Mouse (Mus musculus): ENCODE measurements around the gene Auts2. TPM values are rescaled to one million over a fixed set of nuclear protein-coding genes. Genes with fewer than 3 reads are reported as not detected.

Gene Auts2
- polyA plus RNA-seq, 1 experiment: 10.4 TPM

- Histone ChIP-seq H3K27ac (ENCODE audit: insufficient read depth, low read depth, low read length) (no peak overlapping the region), H3K4me3 (ENCODE audit: low read depth, low read length) (no peak overlapping the region), H3K27me3 (ENCODE audit: control insufficient read depth, insufficient read depth, low read length) (no peaks in the 10 kb centered on the region), H3K4me1 (ENCODE audit: control insufficient read depth, insufficient read depth, insufficient read length, low read length) (no peaks in the 10 kb centered on the region), H3K36me3 (ENCODE audit: control insufficient read depth, insufficient read depth, low read length) (no peaks in the 10 kb centered on the region)
- no peak for TF ChIP-seq POLR2A (IDR thresholded peaks at IDR 0.05; ENCODE audit: low read depth, low read length)
- no peak for TF ChIP-seq CTCF (IDR thresholded peaks at IDR 0.05; ENCODE audit: extremely low read depth, insufficient read length, insufficient replicate concordance, low read depth, low read length)
- 98% methylated on average over 3 of the region's 3 CpGs for WGBS
Measured at GRCm38 (mm10) chr5:132450071-132450470, 93.1 kb downstream of the Auts2 start.

GRCm38 (mm10) chr5:132448401-132449066, 94.6 kb downstream of the Auts2 start:
- 69% methylated on average over 6 of the region's 6 CpGs for WGBS
- H3K27me3 ChIP-seq (ENCODE audit: control insufficient read depth, insufficient read depth, low read length): no peaks in the 10 kb centered on the region

GRCm38 (mm10) chr5:132445213-132445954, 97.8 kb downstream of the Auts2 start:
- Histone ChIP-seq H3K27ac (ENCODE audit: insufficient read depth, low read depth, low read length) (no peak overlapping the region), H3K4me1 (ENCODE audit: control insufficient read depth, insufficient read depth, insufficient read length, low read length) (no peaks in the 10 kb centered on the region), H3K4me3 (ENCODE audit: low read depth, low read length) (no peak overlapping the region), H3K36me3 (ENCODE audit: control insufficient read depth, insufficient read depth, low read length) (no peaks in the 10 kb centered on the region), H3K27me3 (ENCODE audit: control insufficient read depth, insufficient read depth, low read length) (no peaks in the 10 kb centered on the region)
- TF ChIP-seq POLR2A (IDR thresholded peaks at IDR 0.05; ENCODE audit: low read depth, low read length) (no peak), CTCF (IDR thresholded peaks at IDR 0.05; ENCODE audit: extremely low read depth, insufficient read length, insufficient replicate concordance, low read depth, low read length) (no peak)
- 85% methylated on average over 4 of the region's 4 CpGs for WGBS

More at GRCm38 (mm10) chr5:132448401-132449066, 94.6 kb downstream of the Auts2 start:
- TF ChIP-seq POLR2A (IDR thresholded peaks at IDR 0.05; ENCODE audit: low read depth, low read length): no peak
- no peak for TF ChIP-seq CTCF (IDR thresholded peaks at IDR 0.05; ENCODE audit: extremely low read depth, insufficient read length, insufficient replicate concordance, low read depth, low read length)
- H3K27ac ChIP-seq (ENCODE audit: insufficient read depth, low read depth, low read length): no peak overlapping the region
- no peaks in the 10 kb centered on the region for H3K36me3 ChIP-seq (ENCODE audit: control insufficient read depth, insufficient read depth, low read length)
- H3K4me1 ChIP-seq (ENCODE audit: control insufficient read depth, insufficient read depth, insufficient read length, low read length): no peaks in the 10 kb centered on the region
- H3K4me3 ChIP-seq (ENCODE audit: low read depth, low read length): no peak overlapping the region

GRCm38 (mm10) chr5:132442948-132443347, 100.2 kb downstream of the Auts2 start:
- Histone ChIP-seq H3K4me3 (ENCODE audit: low read depth, low read length) (no peak overlapping the region), H3K36me3 (ENCODE audit: control insufficient read depth, insufficient read depth, low read length) (no peaks in the 10 kb centered on the region), H3K4me1 (ENCODE audit: control insufficient read depth, insufficient read depth, insufficient read length, low read length) (no peaks in the 10 kb centered on the region), H3K27me3 (ENCODE audit: control insufficient read depth, insufficient read depth, low read length) (no peaks in the 10 kb centered on the region), H3K27ac (ENCODE audit: insufficient read depth, low read depth, low read length) (no peak overlapping the region)
- TF ChIP-seq CTCF (IDR thresholded peaks at IDR 0.05; ENCODE audit: extremely low read depth, insufficient read length, insufficient replicate concordance, low read depth, low read length) (no peak), POLR2A (IDR thresholded peaks at IDR 0.05; ENCODE audit: low read depth, low read length) (no peak)
- 89% methylated on average over 4 of the region's 4 CpGs for WGBS

GRCm38 (mm10) chr5:132438414-132438813, 104.7 kb downstream of the Auts2 start:
- no peak overlapping the region for H3K27ac ChIP-seq (ENCODE audit: insufficient read depth, low read depth, low read length)
- no peaks in the 10 kb centered on the region for H3K36me3 ChIP-seq (ENCODE audit: control insufficient read depth, insufficient read depth, low read length)
- peaks cover 5% of the 10 kb centered on the region; the same call in 1 of the 2 replicates for H3K4me1 ChIP-seq (ENCODE audit: control insufficient read depth, insufficient read depth, insufficient read length, low read length)
- TF ChIP-seq POLR2A (IDR thresholded peaks at IDR 0.05; ENCODE audit: low read depth, low read length) (no peak), CTCF (IDR thresholded peaks at IDR 0.05; ENCODE audit: extremely low read depth, insufficient read length, insufficient replicate concordance, low read depth, low read length) (no peak)
- no peaks in the 10 kb centered on the region for H3K27me3 ChIP-seq (ENCODE audit: control insufficient read depth, insufficient read depth, low read length)
- H3K4me3 ChIP-seq (ENCODE audit: low read depth, low read length): no peak overlapping the region
- 59% methylated on average over 4 of the region's 4 CpGs for WGBS

GRCm38 (mm10) chr5:132437994-132438393, 105.2 kb downstream of the Auts2 start:
- no peaks in the 10 kb centered on the region for H3K27me3 ChIP-seq (ENCODE audit: control insufficient read depth, insufficient read depth, low read length)
- peaks cover 5% of the 10 kb centered on the region; the same call in 1 of the 2 replicates for H3K4me1 ChIP-seq (ENCODE audit: control insufficient read depth, insufficient read depth, insufficient read length, low read length)
- no peak overlapping the region for H3K4me3 ChIP-seq (ENCODE audit: low read depth, low read length)
- TF ChIP-seq POLR2A (IDR thresholded peaks at IDR 0.05; ENCODE audit: low read depth, low read length) (no peak), CTCF (IDR thresholded peaks at IDR 0.05; ENCODE audit: extremely low read depth, insufficient read length, insufficient replicate concordance, low read depth, low read length) (no peak)
- H3K27ac ChIP-seq (ENCODE audit: insufficient read depth, low read depth, low read length): no peak overlapping the region
- WGBS: 55% methylated on average over 8 of the region's 8 CpGs
- H3K36me3 ChIP-seq (ENCODE audit: control insufficient read depth, insufficient read depth, low read length): no peaks in the 10 kb centered on the region

GRCm38 (mm10) chr5:132437478-132437877, 105.7 kb downstream of the Auts2 start:
- Histone ChIP-seq H3K4me3 (ENCODE audit: low read depth, low read length) (no peak overlapping the region), H3K27me3 (ENCODE audit: control insufficient read depth, insufficient read depth, low read length) (no peaks in the 10 kb centered on the region), H3K36me3 (ENCODE audit: control insufficient read depth, insufficient read depth, low read length) (no peaks in the 10 kb centered on the region), H3K27ac (ENCODE audit: insufficient read depth, low read depth, low read length) (no peak overlapping the region), H3K4me1 (ENCODE audit: control insufficient read depth, insufficient read depth, insufficient read length, low read length) (peaks cover 5% of the 10 kb centered on the region; the same call in 1 of the 2 replicates)
- WGBS: 90% methylated on average over 8 of the region's 8 CpGs
- no peak for TF ChIP-seq POLR2A (IDR thresholded peaks at IDR 0.05; ENCODE audit: low read depth, low read length)

Measured in small intestine, adult 2 months (tissue).